Mouse (Mus musculus) frontal cortex, postnatal 36 days (tissue): ENCODE measurements at regions not wholly inside any gene's neighbourhood (a gene's known extent, or its start where the extent isn't known, plus 50 kb on each side); places are given as distances from the start of the nearest gene placed in this dataset.
"Not testable (repeated sequence)": the region's sequence is repeated elsewhere in the genome, so short reads cannot be mapped to it uniquely, and the experiment has no call there.

Experiments used
- DNase-seq, 2 experiments: peaks; one replicate each; pipeline ENCODE4 v3.0.0; 2022; ENCODE audit warnings: low spot score in 2 of 2

GRCm38 (mm10) chr5:102123285-102123684 lies 53.6 kb upstream of the Wdfy3 start:
- DNase-seq, result peak; percentile 46 to 68

- peak in 1 of 2 experiments; percentile 36 for DNase-seq
Measured at GRCm38 (mm10) chr5:102126737-102127136, 57.0 kb upstream of the Wdfy3 start.

- no peak for DNase-seq
Measured at GRCm38 (mm10) chr5:102147991-102148390, 78.3 kb upstream of the Wdfy3 start.

GRCm38 (mm10) chr5:102149481-102150129 lies 79.9 kb upstream of the Wdfy3 start:
- DNase-seq, result peak; percentile 86 to 94

- DNase-seq, result no peak
Measured at GRCm38 (mm10) chr5:102159621-102160020, 89.9 kb upstream of the Wdfy3 start.

GRCm38 (mm10) chr5:102167981-102168380 lies 98.3 kb upstream of the Wdfy3 start:
- no peak for DNase-seq

GRCm38 (mm10) chr5:102171808-102172207 lies 102.1 kb upstream of the Wdfy3 start:
- DNase-seq, result no peak

- no peak for DNase-seq
Measured at GRCm38 (mm10) chr5:102180250-102180649, 110.5 kb upstream of the Wdfy3 start.

- not testable (repeated sequence) for DNase-seq
Measured at GRCm38 (mm10) chr5:102188951-102189350, 119.2 kb upstream of the Wdfy3 start.

GRCm38 (mm10) chr5:102206456-102206855 lies 136.7 kb upstream of the Wdfy3 start:
- DNase-seq, result no peak

GRCm38 (mm10) chr5:102206953-102207352 lies 137.2 kb upstream of the Wdfy3 start:
- DNase-seq, result peak; percentile 73 to 86

GRCm38 (mm10) chr5:102213145-102213544 lies 143.4 kb upstream of the Wdfy3 start:
- peak; percentile 11 to 33 for DNase-seq

GRCm38 (mm10) chr5:102227131-102227530 lies 157.4 kb upstream of the Wdfy3 start:
- DNase-seq, result no peak

GRCm38 (mm10) chr5:102242614-102243013 lies 172.9 kb upstream of the Wdfy3 start:
- no peak for DNase-seq

- no peak for DNase-seq
Measured at GRCm38 (mm10) chr5:102244706-102245105, 175.0 kb upstream of the Wdfy3 start.

- no peak for DNase-seq
Measured at GRCm38 (mm10) chr5:102248747-102249146, 179.0 kb upstream of the Wdfy3 start.

GRCm38 (mm10) chr5:102251076-102251475 lies 181.4 kb upstream of the Wdfy3 start:
- no peak for DNase-seq

- DNase-seq, result no peak
Measured at GRCm38 (mm10) chr5:102253786-102254185, 184.1 kb upstream of the Wdfy3 start.

GRCm38 (mm10) chr5:102257104-102257503 lies 187.4 kb upstream of the Wdfy3 start:
- DNase-seq, result no peak

GRCm38 (mm10) chr5:102261621-102262020 lies 191.9 kb upstream of the Wdfy3 start:
- DNase-seq, result no peak

- no peak for DNase-seq
Measured at GRCm38 (mm10) chr5:102266451-102266850, 196.7 kb upstream of the Wdfy3 start.

GRCm38 (mm10) chr5:102267150-102267549 lies 197.4 kb upstream of the Wdfy3 start:
- no peak for DNase-seq

- DNase-seq, result no peak
Measured at GRCm38 (mm10) chr5:102269204-102269603, 199.5 kb upstream of the Wdfy3 start.

GRCm38 (mm10) chr5:102275621-102276020 lies 205.6 kb upstream of the Arhgap24 start:
- DNase-seq, result no peak
